Mouse (Mus musculus) heart, adult 11 months (tissue): Measurements from ENCODE around the gene Ada.

Source experiments
- DNase-seq: peaks from one replicate; pipeline ENCODE4 v3.0.0; 2022

Ada gene

DNA sequence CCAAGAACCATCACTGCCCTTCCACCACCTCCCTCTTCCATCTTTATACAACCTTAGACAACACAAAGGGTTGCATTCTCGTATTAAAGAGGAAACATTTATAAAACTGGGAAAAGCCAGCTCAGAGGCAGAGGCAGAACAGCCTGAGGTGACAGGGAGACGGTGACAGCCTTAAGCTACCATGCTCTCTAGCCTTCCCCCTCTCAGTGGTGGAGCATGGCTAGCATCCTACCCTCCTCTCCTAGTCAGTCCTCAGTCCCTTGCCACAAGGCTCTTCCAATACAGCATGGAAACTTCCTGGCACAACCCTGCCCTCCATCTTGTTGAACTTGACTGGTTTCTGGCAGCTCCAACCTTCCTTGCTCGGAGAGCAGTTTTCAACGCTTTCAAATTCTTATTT, 21.7 kb downstream of the Ada start:
- no peak for DNase-seq

DNA sequence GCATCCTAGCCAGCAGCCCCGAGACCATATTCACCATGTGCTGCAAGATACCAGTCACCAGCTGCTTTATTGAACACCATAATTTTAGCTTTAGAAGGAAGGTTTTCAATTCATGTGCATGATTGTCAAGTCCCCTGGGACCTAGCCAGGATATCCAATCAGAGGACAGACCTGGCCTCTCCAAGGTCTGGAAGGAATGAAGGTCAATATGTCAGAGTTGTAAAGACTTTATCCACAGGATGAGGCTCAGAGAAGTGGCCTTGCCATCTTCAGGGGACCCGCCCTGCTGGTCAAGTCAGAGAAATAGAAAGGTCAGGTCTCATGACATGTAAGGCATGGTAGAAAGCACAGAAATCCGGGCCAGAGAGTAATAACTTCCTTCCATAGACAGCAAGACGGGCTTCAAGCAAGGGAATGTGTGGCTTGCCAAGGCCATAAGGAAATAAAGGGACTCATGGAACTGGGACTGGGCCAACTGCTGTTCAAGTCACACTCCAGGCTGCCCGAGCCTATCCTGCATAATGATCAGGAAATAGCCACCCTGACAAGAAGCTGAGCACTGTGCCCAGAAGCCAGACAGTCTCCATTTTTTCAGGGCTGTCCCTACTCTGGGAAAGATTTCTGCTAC, 23.2 kb downstream of the Ada start:
- DNase-seq = no peak

DNA sequence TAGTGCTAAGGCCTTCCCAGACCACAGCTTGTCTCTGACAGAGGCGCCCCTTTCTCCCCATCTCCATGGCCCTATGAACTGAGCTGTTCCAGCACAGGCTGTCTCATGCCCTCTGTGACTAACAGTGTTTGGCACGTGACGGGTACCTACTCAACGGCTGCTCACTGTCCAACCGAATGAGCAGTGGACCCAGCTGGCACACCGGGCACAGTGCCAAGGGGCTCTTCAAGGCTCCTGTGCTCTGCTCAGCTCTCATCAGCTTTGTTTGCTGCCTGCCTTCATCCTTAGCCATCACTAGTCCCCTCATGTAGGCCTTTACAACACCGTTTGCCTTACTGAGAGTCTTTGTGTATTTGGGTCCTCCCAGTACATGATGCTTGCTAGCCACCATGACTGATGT, 27.5 kb downstream of the Ada start:
- peak; percentile 93 for DNase-seq

DNA sequence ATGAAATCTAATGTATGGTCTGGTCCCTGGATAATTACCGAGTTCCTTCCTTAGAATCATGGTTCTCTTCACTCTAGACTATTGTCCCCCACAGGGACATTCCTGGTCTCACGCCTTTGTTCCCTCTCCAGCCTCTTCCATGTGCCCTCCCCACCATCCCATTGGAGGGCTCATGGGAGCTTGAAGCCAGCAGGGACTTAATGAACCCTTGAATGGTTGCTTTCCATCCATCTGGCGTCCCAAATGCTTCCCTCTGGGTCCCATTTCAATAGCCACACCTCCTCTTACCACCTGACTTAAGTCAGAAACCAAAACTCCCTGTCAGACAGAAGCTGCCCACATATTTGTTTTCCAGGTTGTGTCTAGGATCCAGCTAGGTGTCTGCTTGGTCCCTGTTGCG, 30.4 kb downstream of the Ada start:
- no peak for DNase-seq

DNA sequence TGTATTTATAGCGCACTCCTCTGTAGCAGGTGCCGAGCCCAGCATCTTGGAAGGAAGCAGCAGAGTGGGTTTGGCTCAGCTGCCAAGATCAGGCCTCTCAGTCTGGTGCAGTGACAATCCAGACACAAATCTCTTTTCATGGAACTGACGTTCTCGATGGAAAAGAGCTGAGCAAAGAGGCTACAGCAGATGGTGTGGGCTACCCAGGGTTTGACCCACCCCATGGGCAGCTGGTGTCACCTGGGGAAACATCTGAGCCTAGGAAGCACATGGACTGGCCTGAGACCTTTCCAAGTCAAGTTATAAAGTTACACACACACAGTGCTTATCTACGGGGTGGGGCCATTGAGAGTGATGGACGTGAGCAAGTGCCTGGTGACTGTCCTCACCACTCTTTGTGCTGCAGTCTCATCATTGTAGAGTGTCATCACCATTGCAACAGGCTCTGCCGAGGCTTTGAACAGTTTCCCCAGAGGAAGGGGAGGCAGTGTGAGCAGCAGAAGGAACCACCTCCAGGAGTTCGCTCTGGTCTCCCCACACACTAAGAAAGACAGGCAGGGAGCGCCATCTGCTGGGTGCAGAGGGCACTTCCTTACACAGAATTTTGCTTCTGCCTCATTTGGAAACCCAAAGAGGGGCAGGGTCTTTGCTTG, 31.0 kb downstream of the Ada start:
- DNase-seq = peak; percentile 97

DNA sequence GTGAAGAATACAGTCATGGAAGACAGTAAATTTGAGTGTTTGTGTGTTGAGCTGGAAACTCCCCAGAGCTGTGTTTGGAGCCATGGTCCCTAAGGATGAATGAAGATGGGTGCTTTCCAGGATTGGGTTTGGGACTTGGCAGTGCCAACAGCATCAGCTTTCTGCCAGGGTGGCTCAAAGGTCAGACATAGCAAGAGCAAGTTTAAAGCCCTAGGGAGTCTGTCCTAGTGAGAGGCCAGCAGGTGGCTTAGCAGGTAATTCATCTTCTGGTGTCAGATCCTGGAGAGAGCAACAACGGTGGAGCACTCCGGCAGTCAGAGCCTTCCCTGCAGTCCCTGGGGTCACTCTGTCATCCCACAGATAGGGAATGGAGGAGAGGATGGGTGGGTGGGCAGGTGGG, 31.5 kb downstream of the Ada start:
- DNase-seq = no peak

DNA sequence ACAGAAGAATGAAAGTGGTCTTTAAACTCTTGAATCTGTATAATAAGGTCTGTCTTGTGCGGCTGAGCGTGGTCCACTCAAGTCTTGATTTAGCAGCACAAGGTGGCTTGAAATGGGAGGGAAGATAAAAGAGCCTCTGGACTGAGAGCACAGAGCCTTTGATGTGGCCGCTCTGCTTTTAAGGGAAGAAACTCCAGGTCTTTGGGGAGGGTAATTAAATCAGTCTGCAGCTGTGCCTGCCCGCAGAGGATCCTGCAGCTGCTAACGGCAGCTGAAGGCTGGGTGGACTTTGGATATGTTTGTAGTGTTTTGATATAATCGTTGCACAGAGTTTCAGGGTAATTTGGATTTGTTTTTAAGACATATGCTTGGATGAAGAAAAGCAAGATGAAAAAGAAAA, 33.2 kb downstream of the Ada start:
- DNase-seq = peak; percentile 90

DNA sequence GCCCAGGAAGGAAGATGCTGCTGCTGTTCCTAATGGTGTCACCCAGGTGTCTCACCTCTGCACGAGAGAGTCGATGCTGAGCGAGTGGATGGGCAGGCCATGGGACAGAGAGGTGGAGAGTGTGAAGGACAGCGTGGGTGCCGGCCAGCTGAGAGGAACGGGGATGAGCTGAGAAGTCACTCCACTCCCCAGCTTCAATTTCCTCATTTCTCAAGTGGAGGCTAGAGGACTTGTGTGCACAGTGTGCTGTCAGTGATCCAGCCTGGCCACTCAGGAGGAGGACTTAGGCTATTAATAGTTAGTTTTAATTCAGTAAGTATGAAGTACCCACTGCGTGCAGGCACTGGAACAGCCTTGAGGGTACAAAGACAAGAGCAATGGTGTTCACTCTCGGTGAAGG, 33.6 kb downstream of the Ada start:
- peak; percentile 96 for DNase-seq

DNA sequence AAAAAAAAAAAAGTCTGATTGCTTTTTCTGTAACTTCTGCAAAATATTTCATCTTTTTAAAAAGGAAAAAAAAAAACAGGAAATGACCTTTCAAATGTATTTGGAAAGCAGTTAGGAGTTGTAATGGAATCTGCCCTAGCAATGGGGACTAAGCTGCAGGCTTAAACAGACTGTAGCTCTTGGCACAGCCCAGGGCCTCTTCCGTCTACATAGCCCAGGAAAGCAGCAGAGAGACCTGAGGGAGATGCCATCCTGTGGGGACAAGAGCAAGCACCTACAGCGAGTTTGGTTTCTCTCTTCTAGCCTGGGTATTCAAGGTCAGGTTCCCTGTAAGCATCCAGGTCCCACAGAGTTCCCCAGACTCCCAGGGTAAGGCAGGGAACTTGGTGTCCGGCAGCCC, 36.7 kb downstream of the Ada start:
- DNase-seq = peak; percentile 94

DNA sequence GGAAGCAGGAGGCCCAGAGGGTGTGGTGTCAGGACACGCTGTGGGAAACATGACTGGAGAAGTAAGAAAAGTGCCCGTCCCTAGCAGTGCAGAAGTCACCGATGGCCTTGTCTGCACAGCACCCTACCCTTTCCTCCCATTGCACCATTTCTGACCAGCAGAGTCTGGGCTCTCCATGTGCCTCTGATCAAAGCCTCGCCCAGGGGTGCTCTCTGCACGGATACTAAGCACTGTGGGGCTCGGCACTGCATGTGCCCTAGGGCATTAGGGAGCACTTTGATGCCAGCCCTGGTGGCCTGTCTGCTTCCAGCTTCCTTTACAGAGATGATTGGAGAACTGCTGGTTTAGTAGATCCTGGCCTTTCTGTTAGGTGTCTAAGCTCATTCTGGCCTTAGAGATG, 37.2 kb downstream of the Ada start:
- peak; percentile 94 for DNase-seq

DNA sequence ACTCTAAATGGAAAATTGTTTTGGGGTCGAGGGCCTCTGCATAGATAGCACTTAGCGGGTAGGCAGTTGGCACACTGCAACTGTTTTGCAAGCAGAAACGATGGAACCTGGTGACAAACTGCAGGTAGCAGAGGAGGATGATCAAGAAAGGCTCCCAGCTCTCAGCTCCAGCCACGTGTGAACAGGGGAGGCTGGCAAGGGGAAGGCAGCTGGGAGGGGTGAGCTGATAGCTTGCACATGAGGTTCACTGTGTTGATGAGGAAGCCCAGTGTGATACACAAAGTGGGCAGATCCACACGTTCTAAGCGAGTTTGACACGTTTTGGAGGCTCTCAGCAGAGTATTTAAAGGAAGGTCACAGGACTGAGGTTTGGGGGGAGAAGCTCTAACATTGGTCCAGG, 37.6 kb downstream of the Ada start:
- peak; percentile 95 for DNase-seq

DNA sequence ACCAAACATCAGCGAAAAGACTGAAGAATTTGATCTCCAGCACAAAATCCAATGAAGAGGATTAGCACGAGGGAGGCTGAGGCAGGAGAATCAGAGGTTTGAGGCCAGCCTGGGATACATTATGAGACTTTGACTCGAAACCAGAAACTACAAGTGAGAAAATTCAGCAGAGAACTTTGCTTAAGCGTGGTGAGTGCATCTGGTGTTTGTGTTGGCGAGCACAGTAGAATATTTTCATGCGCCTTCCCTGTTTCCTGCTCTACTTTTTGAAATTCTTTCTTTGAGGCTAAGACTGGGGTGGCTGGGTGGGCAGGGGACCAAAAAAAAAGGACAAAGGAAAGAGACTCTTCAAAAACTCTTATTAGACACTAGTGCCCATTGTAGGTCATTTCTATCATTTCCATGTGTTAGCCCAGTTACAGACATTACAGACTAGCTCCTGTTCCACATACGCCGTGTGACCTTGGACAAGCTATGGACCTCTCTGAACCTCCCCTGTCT, 38.6 kb downstream of the Ada start:
- DNase-seq = peak; percentile 90

DNA sequence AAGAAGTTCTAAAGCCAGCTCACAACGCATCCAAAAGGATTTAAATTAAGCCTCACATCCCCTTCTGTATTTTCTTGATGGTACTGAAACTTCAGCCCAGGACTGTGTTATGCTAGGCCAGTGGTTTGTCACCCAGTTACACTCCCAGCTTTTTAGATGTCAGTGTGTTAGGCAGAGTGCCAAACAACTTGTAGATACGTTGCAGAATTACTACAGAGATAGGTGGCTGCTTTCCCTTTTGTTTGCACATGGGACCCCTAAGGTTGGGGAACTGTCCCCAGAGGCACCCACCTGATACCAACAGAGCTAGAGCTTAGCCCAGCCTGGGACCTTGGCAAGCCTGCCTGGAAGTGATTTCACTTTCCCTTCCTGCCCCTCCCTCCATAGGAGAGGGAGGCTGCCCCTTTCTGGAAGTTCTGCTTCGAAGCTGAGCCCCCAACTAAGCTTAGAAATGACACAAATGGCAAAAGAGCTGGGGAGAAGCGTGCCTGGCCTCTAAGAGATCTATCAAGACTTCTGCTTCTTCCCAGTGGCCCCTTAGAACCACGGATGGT, 39.4 kb downstream of the Ada start:
- DNase-seq = peak; percentile 98

DNA sequence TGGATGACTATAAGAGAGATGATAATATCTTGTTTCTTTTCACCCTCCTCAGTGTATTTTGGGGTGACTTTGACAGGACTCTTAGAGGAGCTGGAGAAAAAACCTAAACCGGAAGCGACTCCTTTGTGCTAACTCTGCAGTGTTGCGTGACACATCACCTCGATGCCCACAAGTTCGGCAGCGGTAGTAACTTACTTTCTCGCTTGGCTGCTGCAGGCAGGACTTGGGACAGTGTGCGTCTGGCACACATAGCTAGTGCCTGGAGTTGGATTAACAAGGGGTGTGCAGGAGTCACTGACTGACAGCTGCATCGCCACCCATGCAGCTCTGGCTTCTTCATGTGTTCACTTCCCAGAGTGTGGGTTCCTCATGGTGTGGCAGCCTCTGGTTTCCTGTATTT, 40.0 kb downstream of the Ada start:
- peak; percentile 89 for DNase-seq

DNA sequence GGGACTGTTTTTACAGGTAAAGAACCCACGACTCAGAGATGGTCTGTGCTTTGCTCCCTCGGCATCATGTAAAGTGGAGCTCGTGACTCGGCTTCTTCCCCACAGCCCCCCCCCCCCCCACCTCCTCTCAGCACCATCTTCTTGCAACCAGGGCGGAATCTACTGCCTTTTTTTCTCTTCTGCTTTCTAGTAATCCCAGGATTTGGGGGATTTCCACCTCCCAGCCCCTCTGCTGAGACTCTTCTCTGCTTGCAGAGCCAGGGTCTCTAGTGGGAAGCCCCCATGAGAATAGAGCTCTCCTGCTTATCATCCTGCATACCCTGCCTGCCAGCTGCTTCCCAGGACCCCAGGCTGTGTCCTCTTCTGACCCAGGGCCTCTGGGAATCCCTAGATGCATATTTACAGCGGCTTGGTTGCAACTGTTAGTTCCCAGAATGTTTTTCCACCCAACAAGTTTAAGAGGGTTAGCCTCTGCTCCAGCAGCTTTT, 41.2 kb downstream of the Ada start:
- peak; percentile 96 for DNase-seq

DNA sequence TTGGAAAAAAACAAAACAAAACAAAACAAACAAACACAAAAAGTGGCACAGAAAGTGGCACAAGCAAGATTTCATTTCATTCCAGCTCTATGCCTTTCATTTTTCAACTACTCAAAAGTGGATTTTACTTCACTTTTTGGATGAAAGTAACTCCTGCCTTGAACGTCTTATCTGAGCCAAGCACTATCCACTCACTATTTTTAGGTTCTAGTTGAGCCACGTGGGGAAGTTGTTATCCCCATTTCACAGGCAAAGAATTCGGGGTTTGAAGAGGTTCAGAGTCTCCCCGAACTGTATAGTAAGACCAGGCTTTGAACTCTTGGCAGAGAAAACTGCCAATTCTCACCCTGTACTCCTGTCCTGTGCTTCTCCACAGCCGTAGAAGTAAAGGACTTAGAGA, 41.7 kb downstream of the Ada start:
- DNase-seq = no peak

DNA sequence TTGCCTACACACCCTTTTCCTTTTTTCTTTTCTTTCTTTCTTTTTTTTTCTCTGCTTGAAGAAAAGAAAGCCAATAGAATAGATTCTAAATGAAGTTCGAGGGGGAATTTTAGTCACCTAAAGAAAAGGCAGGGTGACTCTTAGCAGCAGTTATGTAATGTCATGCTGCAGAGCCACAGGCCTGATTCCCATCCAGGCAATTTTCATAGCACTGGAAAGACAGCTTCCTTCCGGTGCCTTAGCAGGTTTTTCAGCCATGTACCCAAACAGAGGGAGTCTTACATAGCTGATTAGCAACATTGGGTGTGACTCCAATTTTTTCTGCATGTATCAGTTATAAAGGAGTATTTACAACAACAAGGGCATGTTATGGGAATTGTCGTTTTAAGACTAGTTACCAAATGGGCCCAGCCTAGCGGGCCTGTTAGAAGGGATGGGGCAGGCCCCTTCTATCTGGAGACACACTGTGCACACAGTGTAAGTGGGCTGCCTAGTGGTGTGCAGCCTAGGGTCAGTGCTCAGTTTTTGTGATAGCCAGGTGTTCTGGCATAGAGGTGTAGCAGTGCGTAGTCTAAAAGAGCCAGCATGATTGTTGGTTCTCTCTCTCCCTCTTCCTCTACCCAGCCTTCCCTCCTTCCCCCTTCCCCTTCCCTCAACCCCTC, 46.3 kb downstream of the Ada start:
- peak; percentile 95 for DNase-seq

DNA sequence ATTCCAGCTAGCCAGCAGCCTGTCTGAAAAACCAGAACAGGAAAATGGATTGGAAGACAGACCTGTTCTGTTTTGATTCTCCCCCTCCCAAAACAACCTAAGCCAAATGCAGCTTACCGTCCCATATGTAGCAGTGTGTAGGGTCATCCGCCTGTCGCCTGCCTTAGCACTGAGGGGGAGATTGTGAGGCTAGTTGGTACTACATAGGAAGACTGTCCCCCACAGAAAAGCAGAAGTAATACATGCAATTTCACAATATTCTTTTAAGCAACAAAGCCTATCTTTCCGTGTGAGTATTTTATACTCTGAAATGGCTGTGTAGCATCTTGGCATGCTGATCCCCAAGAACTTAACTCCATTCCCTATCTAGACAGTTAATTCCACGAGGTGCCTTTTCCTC, 47.1 kb downstream of the Ada start:
- no peak for DNase-seq

DNA sequence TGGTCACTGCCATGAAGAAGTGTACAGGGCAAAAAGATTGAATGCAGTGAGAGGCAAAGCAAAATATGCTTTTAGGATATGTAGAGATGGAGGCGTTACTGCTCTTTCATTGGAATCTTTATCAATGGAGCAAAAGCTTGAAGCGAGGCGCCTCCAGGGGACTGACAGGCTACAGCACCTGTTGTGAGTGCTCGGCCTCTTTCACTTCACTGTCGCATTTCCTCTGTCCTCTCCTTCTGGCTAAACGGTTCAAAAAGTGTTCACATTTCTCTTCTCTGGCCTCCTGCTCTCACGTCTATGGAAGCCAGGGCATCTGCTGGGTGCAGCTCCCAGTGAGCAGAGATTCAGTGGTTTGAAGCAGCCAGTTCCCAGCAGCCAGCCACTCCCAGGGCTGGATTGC, 47.6 kb downstream of the Ada start:
- no peak for DNase-seq

DNA sequence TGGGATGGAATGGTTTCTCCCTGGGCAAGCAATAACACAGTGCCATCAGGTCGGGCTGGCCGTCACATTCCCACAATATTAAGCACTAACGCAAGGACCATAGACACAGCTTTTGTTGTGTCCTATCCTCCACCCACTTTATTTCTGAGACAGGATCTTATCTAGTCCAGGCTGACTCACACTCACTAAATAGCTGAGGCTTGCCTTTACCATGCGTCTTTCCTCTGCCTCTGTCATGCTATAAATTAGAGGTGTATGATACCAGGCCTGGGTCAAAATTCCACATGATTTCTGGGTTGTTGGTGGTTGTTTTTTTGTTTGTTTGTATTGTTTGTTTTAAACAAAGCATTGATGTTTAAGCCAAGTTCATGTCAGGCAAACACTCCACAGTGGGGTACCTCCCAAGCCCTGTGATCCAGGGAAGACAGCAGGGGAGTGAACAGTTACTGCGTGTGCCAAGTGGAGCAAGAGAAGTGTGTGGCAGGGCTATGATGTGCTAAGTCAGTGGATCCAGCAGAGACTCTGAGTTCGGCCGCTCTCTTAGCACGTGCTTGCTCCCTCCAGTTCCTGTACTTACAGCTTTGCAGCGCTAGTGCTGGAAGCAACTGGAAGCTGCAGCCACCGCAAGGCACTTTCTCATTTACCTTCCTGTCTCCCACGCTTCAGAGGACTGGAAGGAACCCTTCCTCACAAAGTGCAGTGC, 50.8 kb downstream of the Ada start:
- peak; percentile 94 for DNase-seq

DNA sequence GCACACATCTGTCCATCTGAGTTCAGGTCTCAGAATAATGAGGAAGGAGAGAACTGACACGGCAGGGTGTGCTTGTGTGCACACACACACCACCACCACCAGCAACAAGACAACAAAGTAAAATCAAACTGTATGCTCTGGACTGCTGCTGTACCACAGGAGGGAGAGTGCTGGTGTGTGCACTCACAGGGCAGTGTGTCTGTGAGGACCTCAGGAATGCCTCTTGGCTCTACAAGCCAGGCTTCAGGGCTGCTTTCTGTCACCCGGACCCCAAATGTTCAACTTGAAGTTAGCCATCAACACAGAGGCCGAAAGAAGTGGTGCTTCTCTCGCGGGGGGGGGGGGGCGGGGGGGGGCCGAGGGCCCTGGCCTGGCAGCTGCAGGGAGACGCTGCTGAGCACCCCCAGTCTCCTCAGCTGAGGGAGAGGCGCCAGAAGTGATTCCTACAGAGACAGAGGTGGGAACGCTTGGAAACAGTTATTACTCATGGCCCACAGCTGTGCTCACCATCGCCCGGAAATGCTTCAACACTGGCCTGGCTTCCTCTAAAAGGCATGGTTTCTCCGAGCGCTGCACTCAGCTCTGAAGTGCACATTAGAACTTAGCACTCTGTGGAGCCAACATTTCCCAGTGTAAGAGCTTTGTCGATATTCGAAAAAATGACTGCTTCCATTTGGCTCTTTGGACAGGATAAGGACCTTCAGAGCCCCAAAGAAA, 52.1 kb downstream of the Ada start:
- DNase-seq = peak; percentile 97

DNA sequence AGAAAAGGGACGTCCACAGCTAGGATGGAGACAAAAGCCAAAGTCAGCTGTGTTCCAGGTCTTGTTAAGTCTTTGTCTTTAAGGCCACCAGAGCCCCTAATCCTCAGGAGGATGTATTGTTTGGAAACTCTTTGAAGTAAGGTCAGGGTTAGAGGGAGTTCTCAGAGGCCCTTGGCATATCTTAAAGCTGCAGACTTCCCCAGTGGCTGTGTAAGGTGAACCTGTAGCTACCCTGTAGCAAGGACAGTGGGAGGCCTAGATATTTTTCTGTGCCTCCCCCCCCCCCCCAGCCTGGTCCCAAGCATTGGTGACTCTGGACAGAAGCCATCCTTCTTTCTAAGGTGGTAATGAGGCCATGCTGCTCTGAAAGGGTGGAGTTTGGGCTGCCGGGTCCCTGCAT, 53.3 kb downstream of the Ada start:
- no peak for DNase-seq
